Mouse (Mus musculus): ENCODE results near the gene Scamp2.

DNA sequence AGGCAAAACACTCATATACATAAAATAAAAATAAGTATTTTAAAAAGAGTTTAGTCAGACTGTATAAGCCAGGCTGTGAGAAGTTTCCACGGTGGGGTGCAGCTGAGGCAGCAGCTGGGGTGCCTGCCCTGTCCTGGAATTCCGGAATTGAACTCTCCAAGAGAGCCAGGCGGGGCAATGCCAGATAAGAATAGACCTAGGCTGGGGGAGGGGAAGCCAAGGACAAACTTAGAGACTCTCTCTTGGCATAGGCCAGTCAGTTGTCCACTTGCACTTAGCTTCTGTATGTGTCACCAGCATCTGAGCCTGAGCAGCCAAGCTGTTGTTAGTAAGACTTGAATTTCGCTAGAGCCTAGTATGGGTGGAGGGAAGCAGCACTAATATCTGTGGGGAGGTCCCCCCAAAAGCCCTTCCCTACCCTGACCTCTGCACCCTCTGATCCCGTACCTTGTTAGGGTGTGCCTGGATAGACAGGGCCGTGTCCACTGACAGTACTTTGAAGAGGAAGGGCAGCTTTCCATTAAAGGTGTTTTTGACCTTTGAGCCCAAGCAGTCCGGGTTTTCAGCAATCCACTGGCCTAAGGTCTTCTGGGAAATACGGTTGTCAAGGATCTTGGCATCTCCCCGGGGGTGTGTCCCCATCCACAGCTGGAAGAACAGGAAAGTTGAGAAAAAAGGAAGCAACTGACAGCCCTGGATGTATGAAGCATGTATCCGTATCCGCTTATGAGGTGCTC, 10.4 kb upstream of the Scamp2 start:
- TF ChIP-seq CTCF (IDR thresholded peaks at IDR 0.05), result no peak
- TF ChIP-seq EP300 (IDR thresholded peaks at IDR 0.05), result no peak; the same call in 1 of the 2 replicates

All from lung, postnatal 0 days (tissue).